Mouse (Mus musculus) bone marrow macrophage, adult 2 months (primary cell): Measurements from ENCODE around the gene Btbd9.

Experiments
- CTCF ChIP-seq: IDR thresholded peaks from 2 replicates; pipeline ENCODE4 v1.5.1; 2012; ENCODE audit warnings: low read depth, mild to moderate bottlenecking, low read length, moderate library complexity
- POLR2A ChIP-seq: IDR thresholded peaks from 2 replicates; pipeline ENCODE4 v1.6.1; 2012; ENCODE audit warnings: mild to moderate bottlenecking, low read depth, low read length, borderline replicate concordance

- TF ChIP-seq CTCF (no peak), POLR2A (no peak)
Observed at GRCm38 (mm10) chr17:30178402-30178801, 397.9 kb downstream of the Btbd9 start.
